Mouse (Mus musculus): ENCODE results near the gene Slc9a3r2.

Slc9a3r2 gene

DNA sequence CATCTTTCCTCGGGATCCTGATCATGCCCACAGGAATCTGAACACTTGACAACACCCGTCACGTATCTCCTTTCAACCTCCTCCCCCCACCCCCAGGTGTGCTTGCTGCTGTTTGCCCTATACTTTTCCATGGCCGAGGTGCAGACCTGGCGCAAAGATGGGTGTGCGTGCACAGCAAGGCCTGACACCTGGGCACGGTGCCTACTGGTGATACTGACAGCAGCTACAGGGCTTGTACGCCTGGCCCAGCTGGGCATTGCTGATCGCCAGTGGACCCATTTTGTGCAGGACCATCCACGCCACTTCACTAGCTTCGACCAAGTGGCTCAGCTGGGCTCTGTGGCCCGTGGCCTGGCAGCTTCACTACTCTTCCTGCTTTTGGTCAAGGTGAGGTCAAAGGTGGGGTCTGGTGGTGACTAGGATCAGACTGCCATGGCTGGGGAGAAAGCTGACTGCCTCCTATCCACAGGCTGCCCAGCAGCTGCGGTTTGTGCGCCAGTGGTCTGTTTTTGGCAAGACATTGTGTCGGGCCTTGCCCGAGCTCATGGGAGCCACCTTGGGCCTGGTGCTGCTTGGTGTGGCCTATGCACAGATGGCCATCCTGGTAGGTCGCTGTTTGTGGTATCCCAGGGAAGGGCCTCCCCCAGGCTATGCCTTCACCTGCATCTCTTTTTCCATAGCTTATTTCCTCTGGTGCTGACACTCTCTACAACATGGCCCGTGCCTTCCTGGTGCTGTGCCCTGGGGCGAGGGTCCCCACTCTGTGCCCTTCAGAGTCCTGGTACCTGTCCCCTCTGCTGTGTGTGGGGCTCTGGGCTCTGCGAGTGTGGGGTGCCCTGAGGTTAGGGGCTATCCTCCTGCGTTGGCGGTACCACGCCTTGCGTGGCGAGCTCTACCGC is 55.9 kb downstream of the Slc9a3r2 start:
- DNase-seq (ENCODE audit: low spot score): no peak

DNA sequence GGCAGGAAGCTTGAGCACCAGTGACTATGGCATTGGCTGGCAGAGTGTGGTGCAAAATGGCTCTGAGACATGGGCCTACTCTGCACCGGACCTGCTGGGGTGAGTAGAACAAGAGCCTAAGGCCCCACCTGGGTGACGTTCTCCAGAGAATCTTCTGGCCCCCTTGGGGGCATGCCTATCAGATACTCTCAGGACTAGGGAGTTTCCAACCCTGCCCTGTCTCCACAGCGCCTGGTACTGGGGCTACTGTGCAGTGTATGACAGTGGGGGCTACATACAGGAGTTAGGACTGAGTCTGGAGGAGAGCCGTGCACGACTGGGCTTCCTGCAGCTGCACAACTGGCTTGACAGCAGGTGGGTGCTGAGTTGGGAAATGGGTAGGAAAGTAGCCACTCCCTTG is 56.9 kb downstream of the Slc9a3r2 start:
- DNase-seq (ENCODE audit: low spot score): no peak

GRCm38 (mm10) chr17:24591695-24592094 is 58.4 kb downstream of the Slc9a3r2 start:
- no peak for DNase-seq (ENCODE audit: low spot score)

DNA sequence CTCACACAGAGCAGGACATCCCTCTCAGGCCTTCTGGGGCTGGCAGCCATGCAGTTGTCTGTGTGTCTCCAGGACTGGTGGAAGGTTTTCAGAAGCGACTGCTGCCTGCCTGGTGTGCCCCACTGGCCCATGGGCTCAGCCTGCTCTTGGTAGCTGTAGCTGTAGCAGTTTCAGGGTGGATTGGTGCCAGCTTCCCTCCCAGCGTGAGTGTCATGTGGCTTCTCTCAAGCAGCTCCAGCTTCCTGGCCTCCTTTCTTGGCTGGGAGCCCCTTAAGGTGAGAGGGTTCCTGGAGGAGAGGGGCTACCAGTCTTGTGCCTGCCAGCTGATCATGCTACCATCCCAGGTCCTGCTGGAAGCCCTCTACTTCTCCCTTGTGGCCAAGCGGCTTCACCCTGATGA is 59.2 kb downstream of the Slc9a3r2 start:
- no peak for DNase-seq (ENCODE audit: low spot score)
